Mouse (Mus musculus) embryo, embryonic 9.5 days (tissue): ENCODE measurements at regions not wholly inside any gene's neighbourhood (a gene's known extent, or its start where the extent isn't known, plus 50 kb on each side); places are given as distances from the start of the nearest gene placed in this dataset.
A peak's percentile ranks its signal among the peaks of the same experiment; 100 is the strongest.

Source experiments
- DNase-seq: peaks from one replicate; pipeline ENCODE4 v3.0.0-alpha.2; 2017; ENCODE audit errors: extremely low spot score

- DNase-seq = no peak
Measured at GRCm38 (mm10) chr14:31944682-31945081, 84.1 kb upstream of the Galnt15 start.

- no peak for DNase-seq
Measured at GRCm38 (mm10) chr14:31945125-31945524, 83.7 kb upstream of the Galnt15 start.

- no peak for DNase-seq
Measured at GRCm38 (mm10) chr14:31946032-31946431, 82.8 kb upstream of the Galnt15 start.

- DNase-seq = no peak
Measured at GRCm38 (mm10) chr14:31947246-31947645, 81.5 kb upstream of the Galnt15 start.

- no peak for DNase-seq
Measured at GRCm38 (mm10) chr14:31951894-31952293, 76.9 kb upstream of the Galnt15 start.

- DNase-seq = no peak
Measured at GRCm38 (mm10) chr14:31953783-31954182, 75.0 kb upstream of the Galnt15 start.

- DNase-seq = peak; percentile 77
Measured at GRCm38 (mm10) chr14:31954945-31955344, 73.8 kb upstream of the Galnt15 start.

GRCm38 (mm10) chr14:31957211-31957638 is 71.6 kb upstream of the Galnt15 start:
- no peak for DNase-seq

GRCm38 (mm10) chr14:31960201-31960854 is 68.5 kb upstream of the Galnt15 start:
- no peak for DNase-seq

- DNase-seq = no peak
Measured at GRCm38 (mm10) chr14:31961442-31961841, 67.3 kb upstream of the Galnt15 start.

- no peak for DNase-seq
Measured at GRCm38 (mm10) chr14:31963131-31963911, 65.5 kb upstream of the Galnt15 start.

- DNase-seq = no peak
Measured at GRCm38 (mm10) chr14:31964076-31964475, 64.7 kb upstream of the Galnt15 start.

- no peak for DNase-seq
Measured at GRCm38 (mm10) chr14:31964831-31965230, 64.0 kb upstream of the Galnt15 start.

GRCm38 (mm10) chr14:31969531-31969930 is 59.3 kb upstream of the Galnt15 start:
- no peak for DNase-seq

GRCm38 (mm10) chr14:31970245-31970830 is 58.5 kb upstream of the Galnt15 start:
- DNase-seq = no peak

- no peak for DNase-seq
Measured at GRCm38 (mm10) chr14:31970851-31971250, 57.9 kb upstream of the Galnt15 start.

- DNase-seq = no peak
Measured at GRCm38 (mm10) chr14:31973702-31974101, 55.1 kb upstream of the Galnt15 start.

- DNase-seq = no peak
Measured at GRCm38 (mm10) chr14:31978196-31978595, 50.6 kb upstream of the Galnt15 start.

GRCm38 (mm10) chr14:31978690-31979089 is 50.1 kb upstream of the Galnt15 start:
- DNase-seq = no peak
